Mouse (Mus musculus) T-helper 2 cell (primary cell): ENCODE data around the gene Ankib1.
"Not testable (repeated sequence)": the region's sequence is repeated elsewhere in the genome, so short reads cannot be mapped to it uniquely, and the experiment has no call there.

Source experiments
- in situ Hi-C: fragments of 300-600 bp; cut with MboI, MseI; formaldehyde crosslinking; loops from one replicate; pipeline ENCODE4 v1.15.1; 2025; ENCODE audit warnings: high pct_unique_total_duplicates

The Ankib1 gene

DNA sequence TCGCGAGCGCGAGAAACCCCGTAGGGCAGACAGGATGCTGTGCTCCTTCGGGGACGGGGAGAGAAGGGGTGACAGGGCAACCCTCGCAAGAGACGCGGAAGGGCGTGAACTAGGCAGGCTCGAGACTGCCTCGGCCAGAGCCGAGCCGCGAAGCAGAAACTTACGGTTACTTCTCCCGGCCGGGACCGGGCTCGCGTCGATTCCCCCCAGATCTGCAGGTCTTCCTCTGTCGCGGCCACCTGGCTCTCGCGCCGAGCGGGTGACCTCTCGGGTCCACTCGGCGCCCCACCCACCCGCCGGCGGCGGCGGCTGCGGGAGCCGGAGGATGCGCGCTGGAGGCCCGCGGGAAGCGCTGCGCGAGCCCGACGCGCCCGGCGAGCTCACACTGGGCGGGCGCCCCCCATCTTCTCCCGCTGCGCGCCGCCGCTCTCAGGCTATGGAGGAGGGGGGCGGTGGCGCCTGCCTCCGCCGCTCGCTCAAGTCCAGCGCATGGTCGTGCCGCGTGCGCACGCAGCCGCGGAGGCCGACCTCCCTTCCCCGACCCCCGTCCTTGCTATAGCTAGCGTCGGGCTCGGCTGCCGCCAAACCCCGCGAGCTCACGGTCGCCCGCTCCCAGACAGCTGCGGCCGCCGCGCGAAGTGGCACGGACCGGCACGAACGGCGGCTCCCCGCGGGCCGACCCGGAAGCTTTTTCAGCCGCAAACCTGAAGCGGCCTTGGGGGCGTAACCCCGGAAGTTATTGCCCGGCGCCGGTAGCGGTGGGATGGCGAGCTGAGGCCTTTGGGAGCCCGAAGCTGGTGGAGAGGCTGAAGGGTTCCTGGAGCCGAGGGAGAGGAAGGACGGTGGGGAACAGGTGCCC lies at the start of gene Ankib1, which contains the start of gene Krit1:
Ankib1 (minus strand) TSS at position 493 of the 859 bp plus-strand sequence.
Krit1 (plus strand) TSS at position 752 of the 859 bp plus-strand sequence.
- in situ Hi-C loops, result no loop called here

DNA sequence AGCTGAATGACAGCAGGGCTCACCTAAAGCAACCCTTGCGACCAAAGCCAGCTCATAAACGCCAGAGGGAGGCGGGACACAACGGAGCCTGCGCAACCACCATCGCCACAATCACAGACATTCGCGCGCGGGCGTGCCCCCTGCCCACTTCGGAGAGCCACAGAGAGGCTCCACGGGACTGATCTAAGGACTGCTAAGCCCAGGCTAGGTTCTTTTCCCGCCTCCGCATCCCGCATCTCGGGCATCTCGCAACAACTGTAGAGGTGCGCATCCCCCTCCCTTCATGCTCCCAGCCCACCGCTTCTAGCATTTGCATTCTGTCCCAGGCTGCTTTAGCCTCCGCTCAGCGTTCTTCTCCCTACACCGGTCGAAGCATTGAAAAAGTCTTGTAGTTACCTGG lies 42.3 kb upstream of the Ankib1 start, which contains the start of gene Lrrd1:
Lrrd1 (plus strand) TSS at position 148 of the 400 bp plus-strand sequence.
- in situ Hi-C loops, result no loop called here

DNA sequence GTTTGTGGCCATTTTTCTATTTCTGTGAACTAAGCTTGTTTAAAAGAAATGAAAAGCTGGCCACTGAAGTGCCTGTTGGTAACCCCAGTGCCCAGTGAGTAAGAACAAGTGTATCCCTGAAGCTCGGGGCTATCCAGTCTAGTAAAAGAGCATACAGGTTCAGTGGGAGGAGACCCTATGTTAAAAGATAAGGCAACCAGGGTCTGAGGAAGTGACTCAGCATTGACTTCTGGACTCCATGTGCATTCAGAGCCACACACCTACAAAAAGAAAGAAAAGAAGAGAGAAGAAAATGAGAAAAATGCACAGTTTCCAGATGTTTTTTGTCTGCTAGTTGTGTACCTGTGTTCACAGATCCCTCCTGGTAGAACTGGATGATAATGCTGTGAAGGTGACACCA lies 31.4 kb upstream of the Ankib1 start:
- in situ Hi-C loops, result no loop called here

DNA sequence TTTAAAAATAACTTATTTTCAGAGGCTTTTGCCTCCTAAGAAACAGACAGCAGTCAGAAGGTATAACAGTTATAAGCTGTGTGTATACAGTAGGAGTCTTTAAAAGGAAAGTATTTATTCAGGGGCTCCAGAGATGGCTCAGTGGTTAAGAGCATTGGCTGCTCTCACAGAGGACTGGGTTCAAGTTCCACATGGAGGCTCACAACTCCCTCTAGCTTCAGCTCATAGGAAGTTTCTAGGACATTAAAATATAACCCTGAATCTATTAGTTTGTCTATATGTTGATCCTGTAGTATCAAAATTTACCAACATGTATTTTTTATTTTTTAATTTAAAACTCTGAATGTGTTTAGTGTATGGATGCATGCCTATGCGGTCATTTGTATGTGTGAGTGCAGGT lies 5.7 kb upstream of the Ankib1 start:
- in situ Hi-C loops, result no loop called here

DNA sequence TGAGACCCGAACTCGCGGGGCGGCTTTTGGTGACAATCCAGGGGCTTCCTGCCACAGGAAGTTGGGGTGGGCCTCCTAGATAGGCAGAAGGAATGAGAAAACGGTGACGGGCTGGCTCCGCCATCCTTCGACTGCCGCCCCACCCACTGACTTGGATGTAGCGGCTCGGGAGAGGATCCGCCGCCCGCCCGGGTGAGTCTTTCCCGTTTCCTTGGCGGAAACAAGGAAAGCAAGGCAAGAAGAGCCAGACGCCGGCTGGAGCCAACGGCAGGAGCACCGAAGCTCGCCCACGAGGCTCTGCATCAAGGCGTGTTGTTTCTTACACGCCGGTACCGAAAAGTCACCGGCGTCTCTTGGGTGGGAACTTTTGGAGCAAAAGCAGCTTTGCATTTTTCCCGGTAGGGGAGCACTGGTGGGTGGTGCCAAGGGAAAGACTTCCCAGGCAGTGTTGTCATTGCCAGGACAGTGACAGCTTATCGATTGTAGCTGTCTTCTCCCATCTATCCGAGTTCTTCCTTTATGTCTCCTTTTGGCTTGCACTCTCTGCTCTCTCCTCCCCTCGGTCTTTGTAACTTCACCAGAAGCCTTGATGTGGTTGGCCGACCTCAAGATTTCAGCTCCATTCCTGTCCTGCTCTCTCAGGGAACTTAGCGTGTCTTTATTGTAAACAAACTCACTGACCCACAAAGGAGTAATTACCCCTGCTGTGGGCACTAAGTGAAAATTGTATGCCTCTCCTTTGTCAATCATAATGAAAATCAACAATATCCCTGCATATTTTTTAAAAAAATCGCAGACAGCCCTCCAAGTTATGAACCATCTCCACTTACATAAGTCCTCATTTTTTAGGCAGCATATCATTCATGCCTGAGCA lies 804 bp upstream of the Ankib1 start:
- in situ Hi-C loops, result no loop called here

DNA sequence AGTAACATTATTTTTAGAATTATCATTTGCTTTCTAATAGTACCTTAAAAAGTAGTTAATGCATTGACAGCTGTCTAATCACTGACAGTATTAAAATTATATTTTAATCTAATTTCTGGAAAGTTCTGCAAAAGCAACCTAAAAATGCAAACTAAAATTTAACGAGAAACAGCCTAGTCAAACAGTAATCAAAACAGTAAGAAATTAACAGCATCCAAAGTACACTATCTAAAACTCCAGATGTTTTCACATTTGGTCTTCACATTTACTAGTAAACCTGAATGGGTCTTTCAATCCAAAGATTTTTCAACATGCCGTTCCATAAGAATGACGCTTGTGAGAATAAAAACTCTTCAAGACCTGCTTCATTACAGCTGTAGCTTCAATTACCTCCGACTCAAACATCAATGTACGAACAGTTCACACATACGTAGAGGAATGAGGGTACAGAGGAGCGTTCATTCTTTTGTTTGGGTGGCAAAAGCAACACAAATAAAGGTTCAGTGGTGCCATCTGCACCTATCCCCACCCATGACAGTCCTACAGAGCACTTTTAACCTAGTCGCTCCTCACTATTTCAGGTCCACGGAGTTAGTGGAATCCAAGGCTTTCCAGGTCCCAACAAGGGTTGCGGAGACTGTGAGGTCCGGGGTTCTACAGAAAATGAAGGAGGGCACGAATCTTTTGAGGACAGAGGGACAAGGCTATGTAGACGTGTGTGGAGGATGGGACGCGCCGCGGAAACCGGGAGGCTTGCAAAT lies 873 bp downstream of the Ankib1 start:
- in situ Hi-C loops, result no loop called here

GRCm38 (mm10) chr5:3800881-3801280 lies 1.8 kb downstream of the Ankib1 start:
- in situ Hi-C loops, result no loop called here

- in situ Hi-C loops, result no loop called here
Observed at GRCm38 (mm10) chr5:3800041-3800440, 2.7 kb downstream of the Ankib1 start.

DNA sequence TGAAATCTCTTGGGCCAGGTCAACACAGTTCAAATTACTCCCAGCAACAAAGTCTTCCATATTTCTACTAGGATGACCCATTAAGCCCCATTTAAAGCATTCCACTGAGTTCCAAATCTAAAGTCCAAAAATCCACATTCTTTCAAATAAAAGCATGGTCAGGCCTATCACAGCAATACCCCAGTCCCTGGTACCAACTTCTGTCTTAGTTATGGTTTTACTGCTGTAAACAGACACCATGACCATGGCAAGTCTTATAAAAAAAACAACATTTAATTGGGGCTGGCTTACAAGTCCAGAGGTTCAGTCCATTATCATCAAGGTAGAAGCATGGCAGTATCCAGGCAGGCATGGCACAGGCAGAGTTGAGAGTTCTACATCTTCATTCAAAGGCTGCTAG lies 4.1 kb downstream of the Ankib1 start:
- in situ Hi-C loops, result not testable (repeated sequence)

DNA sequence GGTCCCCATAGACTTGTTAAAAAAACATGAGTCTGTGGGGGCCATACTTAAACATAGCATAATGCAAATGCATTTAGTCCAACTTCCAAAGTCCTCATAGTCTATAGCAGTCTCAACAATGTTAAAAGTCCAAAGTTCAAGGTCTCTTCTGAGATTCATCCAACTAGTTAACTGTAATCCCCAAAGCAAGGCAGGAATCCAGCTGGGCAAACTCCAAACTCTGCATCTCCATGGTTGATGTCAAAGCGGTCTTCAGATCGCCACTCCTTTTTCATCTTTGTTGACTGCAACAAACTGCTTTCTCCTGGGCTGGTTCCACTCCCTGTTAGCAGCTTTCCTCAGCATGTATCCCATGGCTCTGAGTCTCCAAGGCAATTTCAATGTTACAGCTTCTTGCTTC lies 5.6 kb downstream of the Ankib1 start:
- in situ Hi-C loops, result not testable (repeated sequence)

DNA sequence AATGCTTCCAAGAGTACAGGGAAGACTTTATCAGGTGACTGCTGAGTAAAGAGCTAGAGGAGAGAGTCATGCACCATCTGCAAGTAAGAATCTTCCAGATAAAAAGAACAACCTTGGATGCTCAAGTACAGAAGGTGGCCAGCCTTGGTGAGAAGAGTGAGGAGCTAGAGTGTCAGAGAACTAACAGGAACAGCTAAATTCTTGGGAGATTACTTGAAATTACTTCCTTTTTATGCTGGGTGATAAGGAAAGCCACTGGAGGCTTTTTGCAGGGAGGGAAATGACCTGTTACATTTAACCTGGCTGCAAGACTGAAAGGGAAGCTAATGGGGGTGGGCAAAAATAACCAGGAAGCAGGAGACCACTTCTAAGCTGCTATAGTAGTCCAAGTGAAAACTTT lies 11.7 kb downstream of the Ankib1 start:
- in situ Hi-C loops, result no loop called here

GRCm38 (mm10) chr5:3787548-3787947 lies 15.2 kb downstream of the Ankib1 start:
- in situ Hi-C loops, result no loop called here

DNA sequence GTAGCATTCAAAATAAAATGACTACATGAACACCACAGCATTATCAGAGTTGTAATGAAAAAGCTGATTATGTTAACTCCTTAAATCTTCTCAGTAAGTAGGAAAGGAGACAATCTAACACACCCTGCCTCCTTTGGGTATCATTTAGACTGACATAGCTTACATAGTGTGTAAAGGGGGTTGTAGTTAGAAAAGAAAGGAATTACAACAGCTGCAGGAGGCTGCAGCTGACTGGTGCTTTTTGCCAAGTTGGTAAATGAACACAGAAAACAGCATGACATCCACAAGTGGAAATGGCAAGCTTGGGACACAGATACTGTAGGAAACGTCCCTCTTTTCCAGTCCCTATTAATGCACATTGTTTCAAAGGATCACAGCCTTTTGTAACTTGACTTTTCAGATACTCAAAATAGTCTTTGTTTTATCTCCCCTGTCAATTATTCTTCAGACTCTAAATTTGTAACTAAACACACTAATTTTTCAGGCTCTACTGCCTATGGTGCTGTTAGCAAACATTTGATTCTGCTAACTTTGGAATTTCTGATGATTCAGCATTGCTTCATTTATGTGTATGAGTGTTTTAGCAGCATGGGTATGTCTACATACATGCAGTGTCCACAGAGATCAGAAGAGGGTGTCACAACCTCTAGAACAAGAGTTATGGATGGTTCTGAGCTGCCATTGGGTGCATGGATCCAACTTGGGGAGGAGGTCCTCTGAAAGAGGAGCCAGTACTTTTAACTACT lies 17.8 kb downstream of the Ankib1 start:
- in situ Hi-C loops, result no loop called here

DNA sequence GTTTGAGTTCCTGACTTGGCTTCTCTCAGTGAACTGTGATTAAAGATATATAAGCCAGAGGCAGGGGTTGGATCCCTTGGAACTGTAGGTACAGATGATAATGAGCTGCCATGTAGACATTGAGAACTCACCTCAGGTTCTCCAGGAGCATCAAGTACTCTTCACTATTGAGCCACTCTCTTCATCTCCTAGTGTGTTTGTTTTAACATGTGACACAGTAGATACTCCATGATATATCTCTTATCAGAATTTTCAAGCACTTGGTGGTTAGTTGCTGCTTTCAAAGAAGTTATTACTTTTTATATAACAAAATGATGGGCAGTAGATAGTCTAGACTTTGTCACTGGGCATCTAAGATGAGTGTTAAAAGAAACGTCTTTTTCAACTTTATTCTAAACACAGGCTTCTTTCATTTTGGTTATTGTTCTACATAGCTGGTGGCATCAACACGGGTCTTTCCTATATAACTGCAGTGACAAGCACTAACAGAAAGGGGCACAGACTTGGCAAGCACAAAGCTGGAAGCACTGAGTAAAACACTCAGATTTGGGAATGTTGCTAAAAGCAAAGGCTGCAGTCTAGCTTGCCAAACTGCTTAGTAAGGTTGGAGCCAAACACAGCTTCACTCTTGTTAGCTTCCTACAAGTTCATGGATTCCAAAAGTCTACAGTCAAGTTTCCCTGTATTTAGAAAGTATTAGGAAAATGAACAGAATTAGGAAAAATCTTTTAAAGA lies 18.6 kb downstream of the Ankib1 start:
- in situ Hi-C loops, result no loop called here

DNA sequence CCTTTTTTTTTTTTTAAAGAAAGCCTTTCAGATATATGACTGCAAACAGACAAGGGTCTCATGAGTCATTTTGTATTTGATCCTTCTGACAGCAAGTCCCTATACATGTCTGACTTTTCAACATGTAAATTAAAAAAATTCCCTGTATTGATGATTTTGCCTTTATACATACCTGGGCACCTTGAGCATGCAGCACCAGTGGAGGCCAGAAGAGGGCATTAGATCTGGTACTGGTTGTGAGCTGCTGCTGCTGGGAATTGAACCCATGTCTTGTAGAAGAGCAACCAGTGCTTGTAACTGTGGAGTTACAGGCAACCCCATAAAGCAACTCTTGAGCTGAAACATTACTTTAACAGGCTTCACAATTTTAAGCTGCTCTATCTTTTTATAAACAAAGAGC lies 20.1 kb downstream of the Ankib1 start:
- in situ Hi-C loops, result no loop called here

DNA sequence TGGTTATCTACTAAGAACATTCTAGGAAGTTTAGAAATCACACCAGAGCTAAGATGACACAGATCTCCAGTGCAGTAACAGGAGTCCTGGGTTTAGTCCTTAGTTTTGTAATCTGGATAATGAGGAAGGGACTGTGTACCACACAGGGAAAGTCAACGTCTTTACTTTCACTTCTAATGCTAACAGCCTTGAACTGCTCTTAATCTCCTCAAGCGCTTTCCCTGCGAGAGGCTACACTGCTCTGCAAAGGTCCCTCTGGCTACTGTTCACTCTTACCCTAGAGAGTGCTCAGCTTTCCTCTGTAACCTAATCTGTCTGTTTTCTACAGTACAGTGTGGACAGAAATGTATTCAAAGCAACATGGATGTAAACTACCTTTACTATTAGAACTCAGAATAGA lies 30.7 kb downstream of the Ankib1 start:
- in situ Hi-C loops, result no loop called here

DNA sequence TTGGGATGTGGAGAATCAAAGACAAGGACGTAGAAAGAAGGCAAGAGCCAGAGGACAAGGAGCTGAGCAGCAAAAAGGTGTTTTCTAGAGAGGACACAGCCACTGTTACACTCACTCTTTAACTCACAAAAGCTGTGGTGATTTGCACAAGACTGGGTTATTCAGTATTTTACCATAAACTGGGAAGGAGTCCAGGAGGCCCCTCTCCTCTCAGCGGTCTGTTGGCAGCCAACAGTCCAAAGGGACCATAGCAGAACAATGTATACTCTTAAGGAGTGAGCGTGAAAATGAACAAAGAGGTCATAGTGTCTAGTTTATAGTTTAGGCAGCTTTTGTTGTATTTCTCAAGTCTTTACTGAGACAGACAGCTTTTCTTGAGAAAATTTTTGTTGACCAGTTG lies 31.2 kb downstream of the Ankib1 start:
- in situ Hi-C loops, result no loop called here

DNA sequence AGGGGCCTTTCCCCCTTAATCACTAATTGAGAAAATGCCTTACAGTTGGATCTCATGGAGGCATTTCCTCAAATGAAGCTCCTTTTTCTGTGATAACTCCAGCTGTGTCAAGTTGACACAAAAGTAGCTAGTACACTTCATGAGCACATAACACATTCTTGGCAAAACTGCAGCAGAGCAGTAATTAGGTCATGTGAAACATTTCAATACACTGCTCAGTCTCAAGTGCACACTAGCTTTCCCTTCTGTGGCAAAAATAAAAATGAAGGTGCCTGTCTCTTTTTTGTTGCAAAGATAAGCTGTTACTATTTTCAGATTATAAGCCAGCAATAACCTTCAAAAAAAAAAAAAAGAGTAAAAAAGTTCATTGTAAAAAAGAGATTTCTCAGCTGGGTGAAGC lies 52.2 kb downstream of the Ankib1 start:
- in situ Hi-C loops, result not testable (repeated sequence)

DNA sequence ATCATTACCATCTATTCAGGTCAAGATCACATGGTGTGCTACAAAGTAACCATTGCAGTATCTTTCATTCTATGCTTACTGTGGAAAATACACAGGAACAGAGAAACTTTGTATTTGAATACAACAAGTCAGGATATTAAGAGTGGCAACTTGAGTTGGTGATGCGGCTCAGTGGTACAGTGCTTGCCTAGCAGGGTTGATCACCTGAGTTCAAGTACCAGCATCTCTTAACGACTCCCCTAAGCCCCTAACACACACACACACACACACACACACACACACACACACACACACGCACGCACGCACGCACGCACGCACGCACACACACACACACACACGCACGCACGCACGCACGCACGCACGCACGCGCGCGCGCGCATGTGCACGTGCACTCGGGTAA lies 69.9 kb downstream of the Ankib1 start:
- in situ Hi-C loops, result not testable (repeated sequence)

DNA sequence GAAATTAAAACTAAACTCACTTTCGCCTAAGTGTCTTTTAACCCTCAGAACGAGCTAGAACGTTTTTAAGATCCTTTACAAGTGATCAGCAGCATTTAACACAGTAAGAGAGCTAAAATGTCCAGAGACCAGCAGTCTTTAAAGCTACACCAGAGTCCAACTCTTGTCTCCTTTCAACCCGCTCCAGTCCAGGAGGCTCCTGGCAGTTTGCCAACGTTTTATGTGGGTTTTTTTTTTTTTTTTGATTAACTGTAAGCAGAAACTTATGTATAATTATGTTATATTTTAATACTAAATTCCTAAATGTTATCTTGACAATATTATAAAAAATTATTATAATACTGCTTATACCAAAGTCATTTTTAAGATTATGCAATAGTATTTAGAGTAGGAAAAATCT lies 73.9 kb downstream of the Ankib1 start:
- in situ Hi-C loops, result no loop called here
